In genomic region chr6:12419070-12419469, GRCm38 (mm10) we compare ENCODE assay signal across 16 mouse cellular contexts.
DNase-seq lines count a peak whose midpoint lies in the region; ATAC-seq and TF ChIP-seq lines count a peak whose summit lies in the region.
"Had no signal": no experiment of that assay in that cellular context is flagged by ENCODE, and none has a peak within 500 bp of the region (broad histone marks: within the 10 kb centered on the region; RNA-seq: fewer than 3 reads in every experiment).

No protein-coding gene starts in this region.

- no peak for TF ChIP-seq POLR2A in heart, adult 2 months (IDR thresholded peaks at IDR 0.05; ENCODE audit: insufficient read depth, low read depth, low read length)
- TF ChIP-seq POLR2A in testis, adult 2 months (IDR thresholded peaks at IDR 0.05; ENCODE audit: control insufficient read depth, low read depth, low read length) = no peak

- H3K4me1 ChIP-seq in heart, adult 2 months (ENCODE audit: control insufficient read depth, insufficient read depth, low read length) = no peaks in the 10 kb centered on the region
- H3K4me1 ChIP-seq in lung, embryonic 14.5 days (ENCODE audit: insufficient read depth) = no peaks in the 10 kb centered on the region
- H3K4me1 ChIP-seq in ES-E14 (ENCODE audit: control insufficient read depth in 2 of 2, insufficient read depth in 2 of 2, low read length in 2 of 2, poor library complexity in 1 of 2) = peaks cover 0 to 2% of the 10 kb centered on the region in 2 experiments; a peak in 1 of 4 replicates
- H3K4me1 ChIP-seq in testis, adult 2 months (ENCODE audit: control insufficient read depth, insufficient read depth, low read length) = no peaks in the 10 kb centered on the region
- H3K4me1 ChIP-seq: embryonic facial prominence, embryonic 10.5 days; forebrain, embryonic 15.5 days; heart, embryonic 15.5 days; hindbrain, embryonic 10.5 days had no signal

- H3K79me2 ChIP-seq in heart, adult 2 months (replicated peaks; ENCODE audit: control insufficient read depth, insufficient read depth, low read length) = no peaks in the 10 kb centered on the region

- no peak overlapping the region for H3K4me2 ChIP-seq in lung, embryonic 14.5 days
- H3K4me2 ChIP-seq: forebrain, embryonic 15.5 days; heart, embryonic 15.5 days; midbrain, embryonic 11.5 days had no signal

- in situ Hi-C loops in ES-E14 (cut with MboI; ENCODE audit: low sequenced_read_pairs in 2 of 2, unreplicated experiment in 2 of 2) = no loop called here

- no peak for DNase-seq in heart, adult 2 months
- DNase-seq in heart, adult 9 months (ENCODE audit: low spot score in 2 of 2) = no peak
- DNase-seq in lung, embryonic 14.5 days = no peak
- no peak for DNase-seq in lung, adult 18-20 months
- DNase-seq in ES-E14 (ENCODE audit: low read depth, low spot score) = peak; percentile 28
- no peak for DNase-seq in heart, adult 11 months
- DNase-seq: adrenal gland, adult 2 months; cerebellum, postnatal 36 days had no signal

- H3K4me3 ChIP-seq in heart, adult 2 months = no peak overlapping the region
- H3K4me3 ChIP-seq in lung, embryonic 14.5 days (ENCODE audit: low read depth, low read length) = no peak overlapping the region
- no peak overlapping the region for H3K4me3 ChIP-seq in ES-E14 (ENCODE audit: insufficient read depth in 1 of 2, low read depth in 1 of 2, low read length in 2 of 2, poor library complexity in 1 of 2, severe bottlenecking in 1 of 2)
- peak overlapping the region; percentile 46 for H3K4me3 ChIP-seq in testis, adult 2 months (ENCODE audit: control insufficient read depth, low read depth, low read length)
- H3K4me3 ChIP-seq: embryonic facial prominence, embryonic 10.5 days; forebrain, embryonic 15.5 days; heart, embryonic 15.5 days; hindbrain, embryonic 10.5 days had no signal

- intact Hi-C loops in heart, adult 2 months (cut with DNase I) = no loop called here

- TF ChIP-seq EP300 in heart, adult 2 months (IDR thresholded peaks at IDR 0.05; ENCODE audit: insufficient read depth, low read depth, low read length) = no peak

- peak; percentile 24; the same call in 1 of the 2 replicates for TF ChIP-seq CTCF in heart, adult 2 months (IDR thresholded peaks at IDR 0.05)
- 0 out of 2 replicates have a peak, but pooled peaks have one; percentile 8 for TF ChIP-seq CTCF in lung, embryonic 14.5 days (IDR thresholded peaks at IDR 0.05; ENCODE audit: low read depth)
- TF ChIP-seq CTCF in testis, adult 2 months (IDR thresholded peaks at IDR 0.05; ENCODE audit: control insufficient read depth, insufficient read depth, insufficient replicate concordance, low read depth, low read length) = peak; percentile 44; the same call in 1 of the 2 replicates

- WGBS in heart, adult 2 months = 89% methylated on average over 10 of the region's 10 CpGs
- 88% methylated on average over 10 of the region's 10 CpGs for WGBS in lung, embryonic 14.5 days

- ATAC-seq in lung, embryonic 14.5 days (ENCODE audit: insufficient read depth) = no peak
- ATAC-seq: forebrain, embryonic 15.5 days had no signal

- no peak overlapping the region for H3K27ac ChIP-seq in heart, adult 2 months
- no peak overlapping the region for H3K27ac ChIP-seq in lung, embryonic 14.5 days (ENCODE audit: low read depth)
- H3K27ac ChIP-seq in ES-E14 (ENCODE audit: insufficient read depth, low read depth, low read length, poor library complexity, severe bottlenecking) = no peak overlapping the region
- no peak overlapping the region for H3K27ac ChIP-seq in testis, adult 2 months (ENCODE audit: control insufficient read depth, insufficient read depth, low read depth, low read length)
- H3K27ac ChIP-seq: embryonic facial prominence, embryonic 10.5 days; forebrain, embryonic 15.5 days; heart, embryonic 15.5 days; hindbrain, embryonic 10.5 days; macrophage had no signal

- H3K9me3 ChIP-seq in lung, embryonic 14.5 days (ENCODE audit: low read depth, low read length) = peaks cover 2% of the 10 kb centered on the region; the same call in 1 of the 2 replicates
- no peaks in the 10 kb centered on the region for H3K9me3 ChIP-seq in ES-E14 (ENCODE audit: control insufficient read depth, insufficient read depth, low read depth, low read length)
- H3K9me3 ChIP-seq: embryonic facial prominence, embryonic 10.5 days; forebrain, embryonic 15.5 days; heart, embryonic 15.5 days; hindbrain, embryonic 10.5 days had no signal

- H3K36me3 ChIP-seq in heart, adult 2 months (ENCODE audit: control insufficient read depth, insufficient read depth, low read length) = no peaks in the 10 kb centered on the region
- no peaks in the 10 kb centered on the region for H3K36me3 ChIP-seq in lung, embryonic 14.5 days (ENCODE audit: insufficient read depth)
- H3K36me3 ChIP-seq in ES-E14 (ENCODE audit: control insufficient read depth, insufficient read depth, low read length, poor library complexity, severe bottlenecking) = no peaks in the 10 kb centered on the region
- H3K36me3 ChIP-seq in testis, adult 2 months (ENCODE audit: control insufficient read depth, insufficient read depth, low read length) = no peaks in the 10 kb centered on the region
- H3K36me3 ChIP-seq: embryonic facial prominence, embryonic 10.5 days; forebrain, embryonic 15.5 days; heart, embryonic 15.5 days; hindbrain, embryonic 10.5 days had no signal

- no peak overlapping the region for H3K9ac ChIP-seq in heart, adult 2 months (ENCODE audit: low read depth, low read length)
- H3K9ac ChIP-seq in lung, embryonic 14.5 days = no peak overlapping the region
- H3K9ac ChIP-seq in ES-E14 (ENCODE audit: insufficient read depth, low read depth, low read length, poor library complexity, severe bottlenecking) = no peak overlapping the region
- H3K9ac ChIP-seq: forebrain, embryonic 15.5 days; heart, embryonic 15.5 days had no signal

- H3K27me3 ChIP-seq in heart, adult 2 months (ENCODE audit: control insufficient read depth, insufficient read depth, low read length) = no peaks in the 10 kb centered on the region
- no peaks in the 10 kb centered on the region for H3K27me3 ChIP-seq in lung, embryonic 14.5 days (ENCODE audit: insufficient read depth, low read length)
- no peaks in the 10 kb centered on the region for H3K27me3 ChIP-seq in testis, adult 2 months (ENCODE audit: control insufficient read depth, insufficient read depth, low read length)
- H3K27me3 ChIP-seq: CH12.LX; forebrain, embryonic 15.5 days; heart, embryonic 15.5 days had no signal

TF ChIP-seq in ES-E14, 5 proteins besides CTCF, POLR2A, EP300 and RAD21:
- TF ChIP-seq HCFC1 (IDR thresholded peaks at IDR 0.05; ENCODE audit: borderline replicate concordance, insufficient read depth, low read length) (no peak), ZC3H11A (IDR thresholded peaks at IDR 0.05; ENCODE audit: borderline replicate concordance, low read depth, low read length) (peak; percentile 2; the same call in 1 of the 2 replicates)
